Mouse (Mus musculus) frontal cortex, postnatal 25 days (tissue): ENCODE measurements at regions not wholly inside any gene's neighbourhood (a gene's known extent, or its start where the extent isn't known, plus 50 kb on each side); places are given as distances from the start of the nearest gene placed in this dataset.

Source experiments
- DNase-seq, 2 experiments: peaks; one replicate each; pipeline ENCODE4 v3.0.0; 2022; ENCODE audit warnings: low spot score in 2 of 2

GRCm38 (mm10) chr8:116290671-116291245 lies 214.0 kb upstream of the Dynlrb2 start:
- no peak for DNase-seq

DNA sequence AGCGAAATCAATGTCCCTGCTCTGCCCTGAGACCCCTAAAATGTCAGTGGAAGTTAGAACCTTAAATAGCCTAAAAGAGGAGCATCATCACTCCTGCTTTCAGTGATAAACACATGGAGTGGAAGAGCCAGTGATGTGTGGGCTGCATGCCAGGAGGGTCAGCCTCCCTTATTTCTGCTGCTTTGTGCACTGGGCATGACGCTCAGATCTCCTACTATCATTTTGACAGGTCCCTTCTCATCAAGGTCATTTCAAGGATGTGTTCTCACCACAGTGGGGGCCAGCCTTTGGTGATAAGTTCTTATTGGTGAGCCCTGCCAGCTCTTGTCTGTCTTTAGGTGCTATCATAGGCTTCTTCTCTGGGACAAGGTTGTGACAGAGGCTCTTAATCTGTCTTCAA lies 215.5 kb upstream of the Dynlrb2 start:
- DNase-seq: no peak

DNA sequence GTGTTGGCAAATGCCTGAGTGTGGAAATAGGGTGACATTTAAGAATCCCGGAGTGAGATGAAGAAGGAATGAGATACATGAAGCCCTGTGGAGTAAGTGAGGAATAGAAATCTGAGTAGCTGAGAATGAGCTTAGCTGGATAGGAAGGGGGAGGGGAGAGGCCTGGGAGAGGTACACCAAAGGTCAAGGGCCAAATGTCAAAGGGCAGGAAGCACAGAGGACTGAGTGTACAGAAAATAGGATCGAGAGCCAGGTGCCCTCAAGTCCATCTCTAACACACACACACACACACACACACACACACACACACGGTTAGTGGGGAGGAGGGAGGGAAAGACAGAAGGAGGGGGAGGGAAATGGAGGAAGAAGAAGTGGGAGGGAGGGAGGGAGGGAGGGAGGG lies 220.8 kb upstream of the Dynlrb2 start:
- DNase-seq: no peak

DNA sequence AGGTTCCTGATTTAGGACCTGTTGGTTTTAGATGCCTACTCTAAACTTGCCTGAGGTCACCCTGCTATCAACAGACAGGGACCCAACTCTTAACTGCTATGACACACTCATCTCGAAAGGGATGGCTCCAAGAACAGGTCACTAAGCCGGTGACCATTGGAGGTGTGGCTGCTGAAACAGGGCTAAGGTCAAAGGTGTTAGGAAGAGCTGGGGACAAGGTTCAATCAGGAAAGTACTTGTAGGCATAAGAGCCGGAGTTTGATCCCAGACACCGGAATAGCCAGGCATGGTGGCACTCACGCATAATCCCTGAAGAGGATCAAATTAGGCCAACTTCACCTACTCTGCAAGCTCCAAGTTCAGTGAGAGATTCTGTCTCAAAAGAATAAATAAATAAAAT lies 222.4 kb upstream of the Dynlrb2 start:
- DNase-seq: no peak

- no peak for DNase-seq
Measured at GRCm38 (mm10) chr8:116275014-116275413, 229.8 kb upstream of the Dynlrb2 start.

DNA sequence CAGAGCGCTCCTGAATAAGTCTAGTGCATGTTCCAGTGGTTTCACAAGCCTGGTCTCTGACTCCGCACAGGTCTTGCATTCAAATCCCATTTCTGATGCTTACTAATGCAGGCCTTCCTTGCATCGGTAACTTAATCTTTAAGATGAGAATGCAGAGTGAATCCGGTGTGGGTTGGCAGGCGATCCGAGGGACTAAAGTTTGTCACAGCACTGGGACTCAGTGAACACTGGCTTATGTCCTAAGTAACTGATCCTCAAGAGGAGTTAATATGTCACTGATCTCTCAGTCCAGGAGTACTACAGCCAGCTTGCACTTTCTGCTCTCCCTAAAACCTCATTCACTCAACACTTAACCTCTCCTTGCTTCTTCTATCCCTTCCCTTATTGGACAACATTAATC lies 233.5 kb upstream of the Dynlrb2 start:
- no peak for DNase-seq

GRCm38 (mm10) chr8:116269393-116269792 lies 235.4 kb upstream of the Dynlrb2 start:
- no peak for DNase-seq

GRCm38 (mm10) chr8:116268685-116269084 lies 236.1 kb upstream of the Dynlrb2 start:
- no peak for DNase-seq

GRCm38 (mm10) chr8:116268161-116268560 lies 236.6 kb upstream of the Dynlrb2 start:
- no peak for DNase-seq

- DNase-seq: no peak
Measured at GRCm38 (mm10) chr8:116267021-116267420, 237.8 kb upstream of the Dynlrb2 start.

DNA sequence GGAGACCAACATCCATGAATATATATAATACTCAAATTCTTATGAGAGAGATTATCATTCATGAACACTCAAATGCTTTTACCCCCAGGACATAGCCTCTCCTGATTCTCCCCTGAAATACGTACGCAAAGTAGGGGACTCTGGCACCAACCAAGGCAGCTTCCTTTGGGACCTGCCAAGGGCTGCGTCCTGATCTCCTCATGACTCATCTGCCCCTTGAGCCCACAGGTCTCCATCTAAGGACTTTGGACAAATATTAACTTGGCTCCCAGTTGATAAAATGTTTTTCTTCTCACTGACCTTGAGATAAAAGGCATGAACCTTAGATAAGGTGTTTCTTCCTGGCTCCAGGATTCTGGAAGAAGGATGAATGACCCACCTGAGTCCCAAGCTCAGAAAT lies 239.2 kb upstream of the Dynlrb2 start:
- DNase-seq: no peak

- DNase-seq: no peak
Measured at GRCm38 (mm10) chr8:116264078-116264477, 240.7 kb upstream of the Dynlrb2 start.

DNA sequence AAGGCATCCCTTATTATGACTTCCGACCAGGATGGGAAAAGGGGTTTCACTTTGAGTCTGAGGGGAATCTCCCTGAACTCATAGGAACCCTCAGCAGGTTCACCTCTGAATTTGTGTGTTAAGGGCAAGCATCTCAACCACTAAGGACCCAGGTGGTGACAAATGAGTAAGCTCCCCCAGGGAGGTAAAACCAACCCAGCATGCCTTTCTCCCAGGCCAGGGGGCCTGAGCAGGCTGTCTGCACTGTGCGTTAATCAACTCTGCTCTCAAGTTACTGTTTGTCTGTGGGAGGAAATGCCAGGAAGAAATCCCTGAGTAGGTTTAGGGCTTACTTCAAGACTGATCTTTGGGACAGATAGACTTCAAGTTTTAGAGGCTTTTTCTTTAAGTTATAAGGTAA lies 243.5 kb upstream of the Dynlrb2 start:
- DNase-seq: no peak

DNA sequence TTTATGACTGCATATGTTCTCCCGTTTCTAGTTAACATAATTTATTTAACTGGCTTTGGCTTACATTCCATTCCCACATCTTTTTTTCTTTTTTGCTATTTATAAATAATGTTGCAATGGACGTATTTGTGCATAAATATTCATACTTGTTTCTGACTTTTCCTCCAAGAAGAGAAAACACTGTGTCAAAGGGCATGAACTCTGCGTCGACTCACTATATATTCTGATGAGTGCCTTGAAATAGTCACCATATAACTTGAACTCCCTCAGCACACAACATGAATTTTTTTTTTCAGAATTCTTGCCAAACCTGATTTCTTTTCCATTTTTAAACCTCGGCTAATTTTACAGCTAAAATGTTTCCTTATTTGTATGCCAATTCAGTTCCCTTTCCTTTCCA lies 249.4 kb upstream of the Dynlrb2 start:
- DNase-seq: no peak

- no peak for DNase-seq
Measured at GRCm38 (mm10) chr8:116252455-116253216, 252.1 kb upstream of the Dynlrb2 start.

GRCm38 (mm10) chr8:116248398-116248797 lies 256.4 kb upstream of the Dynlrb2 start:
- DNase-seq: no peak

- DNase-seq: no peak
Measured at GRCm38 (mm10) chr8:116243493-116243892, 261.3 kb upstream of the Dynlrb2 start.

DNA sequence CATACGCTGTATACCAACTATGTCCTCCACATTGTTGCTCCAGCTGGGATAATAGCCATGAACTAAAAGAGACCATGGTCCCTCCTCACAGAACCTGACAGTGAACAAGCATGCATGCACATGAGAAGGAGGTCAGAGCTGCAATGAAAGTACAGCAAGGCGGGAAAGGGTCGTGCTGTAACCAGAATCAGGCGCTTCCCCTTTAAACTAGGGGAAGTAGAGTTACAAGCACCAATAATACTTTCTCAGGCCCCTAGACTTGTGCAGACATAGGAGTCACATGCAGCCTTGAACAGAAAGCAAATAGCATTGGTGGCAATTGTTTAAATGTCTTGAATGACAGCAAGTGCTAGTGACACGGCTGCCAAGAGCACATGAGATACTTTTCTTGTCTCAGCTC lies 261.8 kb upstream of the Dynlrb2 start:
- no peak for DNase-seq

DNA sequence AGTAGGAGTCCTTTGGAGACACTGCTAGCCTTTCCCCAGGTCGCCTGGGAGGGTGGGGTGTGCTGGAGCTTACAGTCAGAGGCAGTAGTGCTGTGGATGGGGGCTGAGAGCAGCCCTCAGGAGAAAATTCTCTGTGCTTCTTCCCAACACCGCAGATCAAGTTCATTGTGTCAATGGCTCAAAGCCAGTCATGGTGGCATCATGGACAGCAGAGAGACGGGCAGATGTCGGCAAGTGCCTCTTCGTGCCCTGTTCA lies 262.9 kb upstream of the Dynlrb2 start:
- no peak for DNase-seq

- no peak for DNase-seq
Measured at GRCm38 (mm10) chr8:116241146-116241986, 263.4 kb upstream of the Dynlrb2 start.

GRCm38 (mm10) chr8:116238670-116239069 lies 266.1 kb upstream of the Dynlrb2 start:
- DNase-seq: no peak

GRCm38 (mm10) chr8:116237561-116238100 lies 267.1 kb upstream of the Dynlrb2 start:
- DNase-seq: no peak

GRCm38 (mm10) chr8:116229654-116230136 lies 275.1 kb upstream of the Dynlrb2 start:
- DNase-seq: no peak
